Mouse (Mus musculus): Measurements from ENCODE around the gene Sorbs2. TPM values are rescaled to one million over a fixed set of nuclear protein-coding genes. Genes with fewer than 3 reads are reported as not detected.

The Sorbs2 gene
- polyA plus RNA-seq, 1 experiment from 2014 or later, result 54.8 TPM

GRCm38 (mm10) chr8:45776977-45777376 is 269.4 kb downstream of the Sorbs2 start:
- Histone ChIP-seq H3K27ac (ENCODE audit: low read depth, low read length) (no peak overlapping the region), H3K9me3 (ENCODE audit: control insufficient read depth, low read length) (no peaks in the 10 kb centered on the region), H3K27me3 (ENCODE audit: control insufficient read depth, insufficient read depth, low read length) (no peaks in the 10 kb centered on the region), H3K4me2 (replicated peaks; ENCODE audit: low read depth, low read length) (no peak overlapping the region), H3K36me3 (ENCODE audit: control insufficient read depth, insufficient read depth, low read length) (peaks cover 9% of the 10 kb centered on the region; the same call in 1 of the 2 replicates), H3K9ac (ENCODE audit: low read depth, low read length) (no peak overlapping the region), H3K4me3 (ENCODE audit: low read length) (no peak overlapping the region), H3K4me1 (ENCODE audit: control insufficient read depth, insufficient read depth, low read length) (no peaks in the 10 kb centered on the region)
- no peak for ATAC-seq (ENCODE audit: low FRiP score, low TSS enrichment)
- 94% methylated on average over 7 of the region's 7 CpGs for WGBS

DNA sequence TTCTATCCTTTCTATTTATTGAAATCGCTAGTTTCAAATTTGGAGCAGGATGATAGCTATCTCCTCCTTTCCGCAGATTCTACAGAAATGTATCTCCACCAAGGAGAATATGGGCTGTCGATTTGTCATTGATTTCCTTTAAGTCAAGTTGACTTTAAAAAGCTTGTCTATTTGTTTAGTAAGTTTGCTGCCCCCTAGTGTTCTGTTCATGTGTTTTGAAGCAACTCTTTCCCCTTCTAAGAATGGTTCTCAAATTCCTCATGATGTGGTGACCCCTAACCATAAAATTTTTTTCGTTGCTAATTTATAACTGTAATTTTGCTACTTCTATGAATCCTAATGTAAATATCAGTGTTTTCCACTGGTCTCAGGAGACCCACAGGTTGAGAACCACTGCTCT is 273.0 kb downstream of the Sorbs2 start:
- 62% methylated on average over 4 of the region's 4 CpGs for WGBS

GRCm38 (mm10) chr8:45788610-45789009 is 281.0 kb downstream of the Sorbs2 start:
- Histone ChIP-seq H3K27ac (ENCODE audit: low read depth, low read length) (no peak overlapping the region), H3K4me2 (replicated peaks; ENCODE audit: low read depth, low read length) (no peak overlapping the region), H3K9ac (ENCODE audit: low read depth, low read length) (no peak overlapping the region), H3K27me3 (ENCODE audit: control insufficient read depth, insufficient read depth, low read length) (no peaks in the 10 kb centered on the region), H3K4me1 (ENCODE audit: control insufficient read depth, insufficient read depth, low read length) (no peaks in the 10 kb centered on the region), H3K36me3 (ENCODE audit: control insufficient read depth, insufficient read depth, low read length) (no peaks in the 10 kb centered on the region), H3K9me3 (ENCODE audit: control insufficient read depth, low read length) (no peaks in the 10 kb centered on the region), H3K4me3 (ENCODE audit: low read length) (no peak overlapping the region)
- 87% methylated on average over 3 of the region's 3 CpGs for WGBS
- ATAC-seq (ENCODE audit: low FRiP score, low TSS enrichment), result no peak

More for the DNA sequence above, 273.0 kb downstream of the Sorbs2 start:
- H3K4me3 ChIP-seq (ENCODE audit: low read length), result no peak overlapping the region
- no peak overlapping the region for H3K9ac ChIP-seq (ENCODE audit: low read depth, low read length)
- no peaks in the 10 kb centered on the region for H3K4me1 ChIP-seq (ENCODE audit: control insufficient read depth, insufficient read depth, low read length)
- H3K36me3 ChIP-seq (ENCODE audit: control insufficient read depth, insufficient read depth, low read length), result no peaks in the 10 kb centered on the region; the same call in 1 of the 2 replicates
- H3K27ac ChIP-seq (ENCODE audit: low read depth, low read length), result no peak overlapping the region
- H3K4me2 ChIP-seq (replicated peaks; ENCODE audit: low read depth, low read length), result no peak overlapping the region
- ATAC-seq (ENCODE audit: low FRiP score, low TSS enrichment), result no peak
- H3K27me3 ChIP-seq (ENCODE audit: control insufficient read depth, insufficient read depth, low read length), result no peaks in the 10 kb centered on the region
- H3K9me3 ChIP-seq (ENCODE audit: control insufficient read depth, low read length), result no peaks in the 10 kb centered on the region

DNA sequence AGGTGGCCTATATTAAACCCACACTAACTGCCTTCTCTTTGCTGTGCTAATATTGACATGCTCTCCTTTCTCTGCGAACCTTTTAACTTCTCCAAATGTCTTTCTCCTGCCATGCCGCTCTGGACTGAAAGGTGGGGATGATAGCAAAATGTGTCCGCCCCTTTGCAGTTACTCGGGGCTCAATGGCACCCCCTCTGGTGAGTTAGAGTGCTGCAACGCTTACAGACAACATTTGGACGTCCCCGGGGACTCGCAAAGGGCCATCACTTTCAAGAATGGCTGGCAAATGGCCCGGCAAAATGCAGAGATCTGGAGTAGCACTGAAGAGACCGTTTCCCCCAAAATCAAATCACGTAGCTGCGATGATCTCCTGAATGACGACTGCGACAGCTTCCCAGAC is 287.3 kb downstream of the Sorbs2 start:
- no peaks in the 10 kb centered on the region; the same call in 1 of the 2 replicates for H3K36me3 ChIP-seq (ENCODE audit: control insufficient read depth, insufficient read depth, low read length)
- H3K4me2 ChIP-seq (replicated peaks; ENCODE audit: low read depth, low read length), result no peak overlapping the region
- no peak overlapping the region for H3K27ac ChIP-seq (ENCODE audit: low read depth, low read length)
- H3K4me1 ChIP-seq (ENCODE audit: control insufficient read depth, insufficient read depth, low read length), result no peaks in the 10 kb centered on the region
- WGBS, result 92% methylated on average over 14 of the region's 14 CpGs
- no peak overlapping the region for H3K9ac ChIP-seq (ENCODE audit: low read depth, low read length)
- no peak for ATAC-seq (ENCODE audit: low FRiP score, low TSS enrichment)
- H3K9me3 ChIP-seq (ENCODE audit: control insufficient read depth, low read length), result no peaks in the 10 kb centered on the region
- H3K27me3 ChIP-seq (ENCODE audit: control insufficient read depth, insufficient read depth, low read length), result no peaks in the 10 kb centered on the region
- no peak overlapping the region for H3K4me3 ChIP-seq (ENCODE audit: low read length)

DNA sequence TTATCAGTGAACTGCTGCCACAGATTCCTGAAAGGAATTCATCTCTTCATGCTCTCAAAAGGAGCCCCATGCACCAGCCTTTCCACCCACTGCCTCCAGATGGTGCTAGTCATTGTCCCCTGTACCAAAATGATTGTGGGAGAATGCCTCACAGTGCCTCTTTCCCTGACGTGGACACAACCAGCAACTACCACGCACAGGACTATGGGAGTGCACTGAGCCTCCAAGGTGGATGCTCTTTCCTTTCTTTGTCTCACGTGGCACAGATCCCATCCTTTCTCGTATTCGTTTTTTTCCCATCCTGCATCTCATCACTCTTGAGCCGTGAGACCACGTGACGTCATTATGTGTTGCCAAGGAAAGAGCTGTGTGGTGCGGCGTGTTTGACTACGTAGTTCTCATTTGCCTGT is 288.7 kb downstream of the Sorbs2 start:
- Histone ChIP-seq H3K9me3 (ENCODE audit: control insufficient read depth, low read length) (no peaks in the 10 kb centered on the region), H3K4me1 (ENCODE audit: control insufficient read depth, insufficient read depth, low read length) (no peaks in the 10 kb centered on the region), H3K9ac (ENCODE audit: low read depth, low read length) (no peak overlapping the region), H3K4me2 (replicated peaks; ENCODE audit: low read depth, low read length) (no peak overlapping the region), H3K36me3 (ENCODE audit: control insufficient read depth, insufficient read depth, low read length) (no peaks in the 10 kb centered on the region; the same call in 1 of the 2 replicates), H3K27me3 (ENCODE audit: control insufficient read depth, insufficient read depth, low read length) (no peaks in the 10 kb centered on the region), H3K27ac (ENCODE audit: low read depth, low read length) (no peak overlapping the region), H3K4me3 (ENCODE audit: low read length) (no peak overlapping the region)
- 63% methylated on average over 11 of the region's 11 CpGs for WGBS
- ATAC-seq (ENCODE audit: low FRiP score, low TSS enrichment), result no peak

DNA sequence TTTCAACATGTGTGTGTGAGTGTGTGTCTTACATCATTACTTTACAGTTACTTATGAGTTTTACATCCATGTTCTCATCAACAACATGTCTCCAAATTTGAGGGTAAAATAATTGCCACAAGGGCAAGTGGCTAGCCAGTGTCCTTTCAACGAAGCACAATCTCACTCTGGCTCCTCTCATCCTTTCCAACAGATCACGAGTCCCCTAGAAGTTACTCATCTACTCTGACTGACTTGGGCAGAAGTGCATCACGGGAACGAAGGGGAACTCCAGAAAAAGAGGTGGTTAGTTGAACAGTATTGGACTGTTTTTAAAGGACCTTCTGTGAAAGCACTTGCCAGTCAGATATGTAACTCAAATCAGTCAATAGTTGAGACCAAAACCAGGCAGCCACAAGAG is 291.9 kb downstream of the Sorbs2 start:
- Histone ChIP-seq H3K4me2 (replicated peaks; ENCODE audit: low read depth, low read length) (no peak overlapping the region), H3K27ac (ENCODE audit: low read depth, low read length) (no peak overlapping the region), H3K9ac (ENCODE audit: low read depth, low read length) (no peak overlapping the region), H3K27me3 (ENCODE audit: control insufficient read depth, insufficient read depth, low read length) (no peaks in the 10 kb centered on the region), H3K4me1 (ENCODE audit: control insufficient read depth, insufficient read depth, low read length) (no peaks in the 10 kb centered on the region), H3K36me3 (ENCODE audit: control insufficient read depth, insufficient read depth, low read length) (peaks cover 3% of the 10 kb centered on the region; the same call in 1 of the 2 replicates), H3K9me3 (ENCODE audit: control insufficient read depth, low read length) (no peaks in the 10 kb centered on the region), H3K4me3 (ENCODE audit: low read length) (no peak overlapping the region)
- 87% methylated on average over 4 of the region's 4 CpGs for WGBS
- no peak for ATAC-seq (ENCODE audit: low FRiP score, low TSS enrichment)

DNA sequence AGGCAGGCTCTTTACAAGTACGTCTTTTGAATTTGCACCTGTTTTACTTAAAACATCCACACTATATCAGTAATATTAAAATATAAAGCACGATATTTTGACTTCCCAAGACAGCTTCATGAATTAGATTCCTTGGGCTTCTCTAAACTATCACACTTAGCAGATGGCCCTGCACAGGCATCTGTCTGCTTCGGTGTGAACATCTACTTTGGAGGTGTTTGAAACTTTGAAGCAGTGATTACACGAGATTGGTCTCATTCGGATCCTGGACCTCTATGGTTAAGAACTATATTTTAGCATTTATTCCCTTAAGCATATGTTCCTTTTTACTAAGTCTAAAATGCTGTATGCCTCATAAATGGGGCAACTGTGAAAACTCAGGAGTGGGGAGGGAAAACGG is 301.0 kb downstream of the Sorbs2 start:
- H3K9ac ChIP-seq (ENCODE audit: low read depth, low read length), result no peak overlapping the region
- WGBS, result 89% methylated on average over 6 of the region's 6 CpGs
- H3K4me2 ChIP-seq (replicated peaks; ENCODE audit: low read depth, low read length), result no peak overlapping the region
- ATAC-seq (ENCODE audit: low FRiP score, low TSS enrichment), result no peak
- no peaks in the 10 kb centered on the region for H3K9me3 ChIP-seq (ENCODE audit: control insufficient read depth, low read length)
- peaks cover 9% of the 10 kb centered on the region; the same call in 1 of the 2 replicates for H3K36me3 ChIP-seq (ENCODE audit: control insufficient read depth, insufficient read depth, low read length)
- no peaks in the 10 kb centered on the region for H3K4me1 ChIP-seq (ENCODE audit: control insufficient read depth, insufficient read depth, low read length)
- no peak overlapping the region for H3K4me3 ChIP-seq (ENCODE audit: low read length)
- H3K27me3 ChIP-seq (ENCODE audit: control insufficient read depth, insufficient read depth, low read length), result no peaks in the 10 kb centered on the region
- no peak overlapping the region for H3K27ac ChIP-seq (ENCODE audit: low read depth, low read length)

DNA sequence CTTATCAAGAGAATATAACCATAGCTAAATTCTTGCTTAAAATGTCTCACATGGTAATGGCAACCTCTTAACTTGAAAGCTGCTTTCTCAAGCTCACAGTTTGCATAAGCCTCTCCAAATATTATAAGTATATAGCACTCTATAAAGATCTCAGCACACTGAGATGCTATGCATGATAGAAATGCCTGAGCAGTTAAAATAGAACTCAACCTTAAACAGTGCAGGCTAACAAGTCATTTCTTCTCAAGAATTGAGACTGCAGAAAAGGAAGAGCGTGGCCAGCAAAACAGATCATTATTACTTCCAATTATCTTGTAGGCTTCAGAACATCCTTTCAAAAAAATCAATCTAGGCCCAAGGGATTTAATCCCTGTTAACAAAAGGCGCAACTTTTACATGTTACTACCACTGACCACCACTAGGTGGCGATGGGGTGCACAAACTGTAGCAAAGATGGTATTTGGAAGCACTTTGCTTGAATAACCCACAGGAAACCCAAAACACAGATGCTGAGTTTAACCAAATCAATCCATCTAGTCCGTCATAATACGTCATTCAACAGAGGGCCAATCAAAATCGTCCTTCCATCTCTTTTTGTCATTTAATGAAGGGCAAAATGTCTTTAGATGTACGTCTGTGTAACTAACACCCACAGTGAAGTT is 309.3 kb downstream of the Sorbs2 start:
- Histone ChIP-seq H3K27ac (ENCODE audit: low read depth, low read length) (no peak overlapping the region), H3K9ac (ENCODE audit: low read depth, low read length) (no peak overlapping the region), H3K4me3 (ENCODE audit: low read length) (no peak overlapping the region), H3K27me3 (ENCODE audit: control insufficient read depth, insufficient read depth, low read length) (no peaks in the 10 kb centered on the region), H3K36me3 (ENCODE audit: control insufficient read depth, insufficient read depth, low read length) (no peaks in the 10 kb centered on the region), H3K4me2 (replicated peaks; ENCODE audit: low read depth, low read length) (no peak overlapping the region), H3K9me3 (ENCODE audit: control insufficient read depth, low read length) (no peaks in the 10 kb centered on the region), H3K4me1 (ENCODE audit: control insufficient read depth, insufficient read depth, low read length) (no peaks in the 10 kb centered on the region)
- ATAC-seq (ENCODE audit: low FRiP score, low TSS enrichment), result no peak
- 32% methylated on average over 7 of the region's 7 CpGs for WGBS

GRCm38 (mm10) chr8:45821650-45822049 is 314.1 kb downstream of the Sorbs2 start:
- no peaks in the 10 kb centered on the region for H3K27me3 ChIP-seq (ENCODE audit: control insufficient read depth, insufficient read depth, low read length)
- no peaks in the 10 kb centered on the region for H3K4me1 ChIP-seq (ENCODE audit: control insufficient read depth, insufficient read depth, low read length)
- no peak overlapping the region for H3K9ac ChIP-seq (ENCODE audit: low read depth, low read length)
- H3K27ac ChIP-seq (ENCODE audit: low read depth, low read length), result no peak overlapping the region
- no peak for ATAC-seq (ENCODE audit: low FRiP score, low TSS enrichment)
- H3K4me2 ChIP-seq (replicated peaks; ENCODE audit: low read depth, low read length), result no peak overlapping the region
- H3K4me3 ChIP-seq (ENCODE audit: low read length), result no peak overlapping the region
- H3K36me3 ChIP-seq (ENCODE audit: control insufficient read depth, insufficient read depth, low read length), result no peaks in the 10 kb centered on the region
- H3K9me3 ChIP-seq (ENCODE audit: control insufficient read depth, low read length), result no peaks in the 10 kb centered on the region
- 78% methylated on average over 5 of the region's 5 CpGs for WGBS
